Mouse (Mus musculus) MEL (cell line): ENCODE measurements around the gene Uggt2. TPM values are rescaled to one million over a fixed set of nuclear protein-coding genes. Genes with fewer than 3 reads are reported as not detected.

ENCODE experiments used
- DNase-seq: peaks from one replicate; pipeline ENCODE4 v3.0.0; 2011; ENCODE audit warnings: low read depth, low spot score
- H3K27ac ChIP-seq: 2 replicates; pipeline ENCODE4 v1.5.1; 2012; ENCODE audit warnings: low read depth, mild to moderate bottlenecking, control low read depth, low read length, moderate library complexity; ENCODE audit not compliant: control insufficient read depth
- H3K27me3 ChIP-seq, 2 experiments: fragments of 150-350 bp in 1 of 2; sonication (generic) in 1 of 2; 2 replicates each; pipeline ENCODE4 v1.6.1; 2012; ENCODE audit warnings: low read length in 2 of 2, mild to moderate bottlenecking in 2 of 2, improper control_type of control experiment in 1 of 2, moderate library complexity in 1 of 2; ENCODE audit not compliant: insufficient read depth in 2 of 2, control insufficient read depth in 1 of 2
- H3K36me3 ChIP-seq, 2 experiments: 2 replicates each; pipeline ENCODE4 v1.6.1; 2012 to 2014; ENCODE audit warnings: low read length in 2 of 2, improper control_type of control experiment in 1 of 2, inconsistent platforms in 1 of 2, mild to moderate bottlenecking in 1 of 2; ENCODE audit not compliant: insufficient read depth in 2 of 2, control insufficient read depth in 1 of 2
- H3K4me1 ChIP-seq, 2 experiments: fragments of 150-350 bp in 1 of 2; sonication (generic) in 1 of 2; 2 replicates each; pipeline ENCODE4 v1.6.1; 2012; ENCODE audit warnings: low read length in 2 of 2, improper control_type of control experiment in 1 of 2, mild to moderate bottlenecking in 1 of 2; ENCODE audit not compliant: insufficient read depth in 2 of 2, control insufficient read depth in 1 of 2
- H3K4me3 ChIP-seq, 2 experiments: fragments of 150-350 bp in 1 of 2; sonication (generic) in 1 of 2; 2 replicates each; pipeline ENCODE4 v1.5.1; 2012; ENCODE audit warnings: low read depth in 2 of 2, low read length in 2 of 2, mild to moderate bottlenecking in 2 of 2, moderate library complexity in 2 of 2, control low read depth in 1 of 2, improper control_type of control experiment in 1 of 2; ENCODE audit not compliant: control insufficient read depth in 1 of 2, insufficient read depth in 1 of 2
- H3K79me2 ChIP-seq: 2 replicates; pipeline ENCODE4 v1.6.1; 2012; ENCODE audit warnings: mild to moderate bottlenecking, low read length, moderate library complexity; ENCODE audit not compliant: control insufficient read depth, poor library complexity, insufficient read depth
- H3K9ac ChIP-seq: 2 replicates; pipeline ENCODE4 v1.6.1; 2012; ENCODE audit warnings: low read depth, mild to moderate bottlenecking, control low read depth, low read length, moderate library complexity; ENCODE audit not compliant: control insufficient read depth, poor library complexity, severe bottlenecking
- H3K9me3 ChIP-seq: fragments of 150-350 bp; sonication (generic); replicated peaks from 2 replicates; pipeline ENCODE4 v1.6.1; 2012; ENCODE audit warnings: mild to moderate bottlenecking, low read length, improper control_type of control experiment, moderate library complexity; ENCODE audit not compliant: insufficient read depth
- CTCF ChIP-seq, 3 experiments: IDR thresholded peaks in 2 of 3; conservative IDR thresholded peaks in 1 of 3; 2 replicates each; pipeline ENCODE4 v1.5.1; 2011 to 2012; ENCODE audit warnings: low read length in 3 of 3, low read depth in 2 of 3, mild to moderate bottlenecking in 2 of 3, improper control_type of control experiment in 1 of 3, inconsistent platforms in 1 of 3, mixed read lengths in 1 of 3, moderate library complexity in 1 of 3; ENCODE audit not compliant: control insufficient read depth in 1 of 3, insufficient read depth in 1 of 3, poor library complexity in 1 of 3, severe bottlenecking in 1 of 3
- E2F4 ChIP-seq: IDR thresholded peaks from 2 replicates; pipeline ENCODE4 v1.6.1; 2011; ENCODE audit warnings: low read depth, low read length, improper control_type of control experiment, borderline replicate concordance
- EP300 ChIP-seq, 2 experiments: IDR thresholded peaks; 2 replicates each; pipeline ENCODE4 v1.6.1; 2011; ENCODE audit warnings: improper control_type of control experiment in 2 of 2, low read length in 2 of 2, low read depth in 1 of 2, mild to moderate bottlenecking in 1 of 2
- ETS1 ChIP-seq: IDR thresholded peaks from 2 replicates; pipeline ENCODE4 v1.6.1; 2012; ENCODE audit warnings: low read depth, mild to moderate bottlenecking, inconsistent platforms, low read length, improper control_type of control experiment, moderate library complexity
- KAT2A ChIP-seq: conservative IDR thresholded peaks from 2 replicates; pipeline ENCODE4 v1.6.1; 2012; ENCODE audit warnings: low read depth, low read length, improper control_type of control experiment, inconsistent platforms
- MAX ChIP-seq: IDR thresholded peaks from 2 replicates; pipeline ENCODE4 v1.6.1; 2011; ENCODE audit warnings: low read length, improper control_type of control experiment
- MYC ChIP-seq: IDR thresholded peaks from 2 replicates; pipeline ENCODE4 v1.6.1; 2011; ENCODE audit warnings: low read depth, mild to moderate bottlenecking, low read length, improper control_type of control experiment, moderate library complexity
- POLR2A ChIP-seq, 2 experiments: IDR thresholded peaks; 2 replicates each; pipeline ENCODE4 v1.6.1; 2011 to 2012; ENCODE audit warnings: low read length in 2 of 2, mild to moderate bottlenecking in 2 of 2, control low read depth in 1 of 2, improper control_type of control experiment in 1 of 2, low read depth in 1 of 2, moderate library complexity in 1 of 2; ENCODE audit not compliant: control insufficient read depth in 1 of 2, insufficient read depth in 1 of 2, poor library complexity in 1 of 2
- RCOR1 ChIP-seq: IDR thresholded peaks from 2 replicates; pipeline ENCODE4 v1.6.1; 2012; ENCODE audit warnings: low read depth, mild to moderate bottlenecking, inconsistent platforms, low read length, improper control_type of control experiment
- SMC3 ChIP-seq: IDR thresholded peaks from 2 replicates; pipeline ENCODE4 v1.6.1; 2011; ENCODE audit warnings: low read depth, low read length, improper control_type of control experiment
- TAL1 ChIP-seq: IDR thresholded peaks from 2 replicates; pipeline ENCODE4 v1.6.1; 2012; ENCODE audit warnings: mild to moderate bottlenecking, inconsistent platforms, low read length, moderate library complexity, mixed read lengths
- TBP ChIP-seq: IDR thresholded peaks from 2 replicates; pipeline ENCODE4 v1.8.0; 2011; ENCODE audit warnings: low read depth, low read length, improper control_type of control experiment
- TCF12 ChIP-seq: IDR thresholded peaks from 2 replicates; pipeline ENCODE4 v1.6.1; 2014; ENCODE audit warnings: low read depth, mild to moderate bottlenecking, inconsistent platforms, low read length, improper control_type of control experiment, moderate library complexity
- USF1 ChIP-seq: IDR thresholded peaks from 2 replicates; pipeline ENCODE4 v1.6.1; 2014; ENCODE audit warnings: low read depth, mild to moderate bottlenecking, inconsistent platforms, low read length, improper control_type of control experiment, moderate library complexity
- ZMIZ1 ChIP-seq: IDR thresholded peaks from 2 replicates; pipeline ENCODE4 v1.6.1; 2012; ENCODE audit warnings: low read depth, mild to moderate bottlenecking, inconsistent platforms, low read length, improper control_type of control experiment, moderate library complexity
- polyA plus RNA-seq, 2 experiments: library from polyadenylated mRNA; stranded (reverse) in 1 of 2; unstranded in 1 of 2; fragments of >175 nt in 1 of 2; fragments of >200 nt in 1 of 2; gene quantifications; 2 replicates each; pipeline versions ENCODE4 v1.2.1 to v1.2.4; 2012; ENCODE audit warnings: low replicate concordance in 2 of 2, low read depth in 1 of 2; ENCODE audit not compliant: insufficient read length in 2 of 2, insufficient read depth in 1 of 2, missing spikeins in 1 of 2
- total RNA-seq: library from RNA; depleted of rRNA; stranded (reverse); fragments of 300-350 nt; gene quantifications from 2 replicates; pipeline ENCODE4 v1.2.3, GENCODE M21; 2012; rRNA removed

Gene Uggt2
- total RNA-seq (0.10 and 0.23 TPM in 2 replicates), polyA plus RNA-seq (under 1 TPM in 1 of 2 experiments, not detected in 1; 0.31 TPM)

- Histone ChIP-seq H3K9me3 (no peaks in the 10 kb centered on the region), H3K36me3 (no peaks in the 10 kb centered on the region), H3K27me3 (no peaks in the 10 kb centered on the region), H3K79me2 (no peaks in the 10 kb centered on the region), H3K27ac (no peak within 1 kb of the TSS), H3K9ac (no peak within 1 kb of the TSS), H3K4me1 (no peaks in the 10 kb centered on the region), H3K4me3 (no peak within 1 kb of the TSS)
- no peak for TF ChIP-seq ZMIZ1
- TF ChIP-seq E2F4 = no peak
- no peak for TF ChIP-seq SMC3
- TF ChIP-seq TAL1 = no peak
- TF ChIP-seq KAT2A = no peak
- no peak for DNase-seq
Measured at GRCm38 (mm10) chr14:119098851-119099569, at the start of gene Uggt2. Gene Uggt2 (minus strand): TSS chr14:119099430.

GRCm38 (mm10) chr14:119139381-119139950, 40.2 kb upstream of the Uggt2 start:
- Histone ChIP-seq H3K4me3 (no peak overlapping the region), H3K79me2 (no peaks in the 10 kb centered on the region), H3K9ac (no peak overlapping the region), H3K9me3 (no peaks in the 10 kb centered on the region), H3K36me3 (no peaks in the 10 kb centered on the region), H3K27me3 (no peaks in the 10 kb centered on the region), H3K27ac (no peak overlapping the region), H3K4me1 (no peaks in the 10 kb centered on the region)
- TF ChIP-seq MYC (no peak), POLR2A (IDR thresholded peaks at IDR 0.05; ENCODE audit: control insufficient read depth in 1 of 2, insufficient read depth in 1 of 2, low read depth in 1 of 2, low read length in 2 of 2, poor library complexity in 1 of 2) (no peak), MAX (no peak), USF1 (no peak), EP300 (IDR thresholded peaks at IDR 0.05; ENCODE audit: low read depth in 1 of 2, low read length in 2 of 2) (no peak), TBP (no peak), RCOR1 (no peak), TCF12 (no peak), KAT2A (no peak), TAL1 (no peak), ETS1 (no peak), CTCF (IDR thresholded peaks at IDR 0.05 in 2 of 3, conservative IDR thresholded peaks at IDR 0.05 in 1 of 3; ENCODE audit: control insufficient read depth in 1 of 3, insufficient read depth in 1 of 3, low read depth in 2 of 3, low read length in 3 of 3, poor library complexity in 1 of 3, severe bottlenecking in 1 of 3) (no peak)
- DNase-seq = no peak
